Mouse (Mus musculus) embryonic facial prominence, embryonic 12.5 days (tissue): ENCODE results near the gene Tspan7. TPM values are rescaled to one million over a fixed set of nuclear protein-coding genes. Genes with fewer than 3 reads are reported as not detected.

Experiments used
- ATAC-seq: fragments of 200-750 bp; cut with Nextera tagmentation; 2 replicates; pipeline ENCODE4 v1.8.0; 2017; ENCODE audit not compliant: insufficient number of reproducible peaks, insufficient read depth, low FRiP score, low TSS enrichment
- H3K27ac ChIP-seq: fragments of 300-500 bp; sonication (generic); 2 replicates; pipeline ENCODE4 v1.5.1; 2016; ENCODE audit warnings: mild to moderate bottlenecking
- H3K27me3 ChIP-seq: fragments of 300-500 bp; sonication (generic); 2 replicates; pipeline ENCODE4 v1.6.1; 2016; ENCODE audit warnings: mild to moderate bottlenecking, moderate library complexity
- H3K36me3 ChIP-seq: fragments of 300-500 bp; sonication (generic); 2 replicates; pipeline ENCODE4 v1.6.1; 2016; ENCODE audit warnings: mild to moderate bottlenecking
- H3K4me1 ChIP-seq: fragments of 300-500 bp; sonication (generic); 2 replicates; pipeline ENCODE4 v1.6.1; 2016
- H3K4me2 ChIP-seq: fragments of 300-500 bp; sonication (generic); replicated peaks from 2 replicates; pipeline ENCODE4 v1.6.1; 2016; ENCODE audit warnings: mild to moderate bottlenecking, moderate library complexity
- H3K4me3 ChIP-seq: fragments of 300-500 bp; sonication (generic); 2 replicates; pipeline ENCODE4 v1.5.1; 2016; ENCODE audit warnings: mild to moderate bottlenecking
- H3K9ac ChIP-seq: fragments of 300-500 bp; sonication (generic); 2 replicates; pipeline ENCODE4 v1.6.1; 2016; ENCODE audit warnings: mild to moderate bottlenecking, moderate library complexity
- H3K9me3 ChIP-seq: fragments of 300-500 bp; sonication (generic); 2 replicates; pipeline ENCODE4 v1.6.1; 2016; ENCODE audit warnings: mild to moderate bottlenecking, moderate library complexity
- WGBS: fragments of 180-500 bp; shearing (Covaris S2); methylation state at CpG from one replicate; pipeline ENCODE4 v1.1.7; 2016; 5-methylcytosine and 5-hydroxymethylcytosine counted together
- polyA plus RNA-seq: library from polyadenylated mRNA; unstranded; fragments of >200 nt; fragmentation: Nextera tagmentation; extraction: Ambion mirVana; gene quantifications from 2 replicates; pipeline ENCODE4 v1.2.1, GENCODE M21; 2016

The Tspan7 gene
- polyA plus RNA-seq, 1 experiment from 2014 or later = 67.8 TPM

- no peaks in the 10 kb centered on the region for H3K9me3 ChIP-seq
- H3K36me3 ChIP-seq = no peaks in the 10 kb centered on the region
- ATAC-seq = no peak
- H3K4me3 ChIP-seq = no peak overlapping the region
- 54% methylated on average over 5 of the region's 5 CpGs for WGBS
- no peak overlapping the region for H3K27ac ChIP-seq
- H3K4me2 ChIP-seq = no peak overlapping the region
- no peak overlapping the region for H3K9ac ChIP-seq
- no peaks in the 10 kb centered on the region for H3K4me1 ChIP-seq
- no peaks in the 10 kb centered on the region for H3K27me3 ChIP-seq
These were observed 29.5 kb downstream of the Tspan7 start for GRCm38 (mm10) chrX:10514417-10514816.

- H3K4me2 ChIP-seq = no peak overlapping the region
- no peak overlapping the region for H3K9ac ChIP-seq
- 46% methylated on average over 3 of the region's 3 CpGs for WGBS
- no peaks in the 10 kb centered on the region for H3K9me3 ChIP-seq
- no peaks in the 10 kb centered on the region for H3K27me3 ChIP-seq
- no peak overlapping the region for H3K4me3 ChIP-seq
- no peaks in the 10 kb centered on the region for H3K4me1 ChIP-seq
- ATAC-seq = no peak
- H3K36me3 ChIP-seq = no peaks in the 10 kb centered on the region
- no peak overlapping the region for H3K27ac ChIP-seq
These were observed 30.0 kb downstream of the Tspan7 start for GRCm38 (mm10) chrX:10514971-10515370.

GRCm38 (mm10) chrX:10516448-10516847 lies 31.5 kb downstream of the Tspan7 start:
- H3K9ac ChIP-seq = no peak overlapping the region
- no peaks in the 10 kb centered on the region for H3K4me1 ChIP-seq
- ATAC-seq = no peak
- no peaks in the 10 kb centered on the region for H3K36me3 ChIP-seq
- 56% methylated on average over 7 of the region's 7 CpGs for WGBS
- no peaks in the 10 kb centered on the region for H3K27me3 ChIP-seq
- no peaks in the 10 kb centered on the region for H3K9me3 ChIP-seq
- H3K4me3 ChIP-seq = no peak overlapping the region
- H3K27ac ChIP-seq = no peak overlapping the region
- no peak overlapping the region for H3K4me2 ChIP-seq

GRCm38 (mm10) chrX:10516925-10517324 lies 32.0 kb downstream of the Tspan7 start:
- 79% methylated on average over 6 of the region's 6 CpGs for WGBS
- Histone ChIP-seq H3K9ac (no peak overlapping the region), H3K4me2 (no peak overlapping the region), H3K4me3 (no peak overlapping the region), H3K27ac (no peak overlapping the region; the same call in 1 of the 2 replicates), H3K9me3 (no peaks in the 10 kb centered on the region), H3K27me3 (no peaks in the 10 kb centered on the region), H3K4me1 (no peaks in the 10 kb centered on the region), H3K36me3 (no peaks in the 10 kb centered on the region)
- no peak for ATAC-seq

GRCm38 (mm10) chrX:10517756-10518155 lies 32.8 kb downstream of the Tspan7 start:
- Histone ChIP-seq H3K27ac (no peak overlapping the region), H3K9me3 (no peaks in the 10 kb centered on the region), H3K4me3 (no peak overlapping the region), H3K4me2 (no peak overlapping the region), H3K27me3 (no peaks in the 10 kb centered on the region), H3K9ac (no peak overlapping the region), H3K4me1 (no peaks in the 10 kb centered on the region), H3K36me3 (no peaks in the 10 kb centered on the region)
- ATAC-seq = no peak
- 60% methylated on average over 4 of the region's 4 CpGs for WGBS

- WGBS = 39% methylated on average over 5 of the region's 5 CpGs
- no peaks in the 10 kb centered on the region for H3K9me3 ChIP-seq
- H3K4me1 ChIP-seq = no peaks in the 10 kb centered on the region
- H3K9ac ChIP-seq = no peak overlapping the region
- H3K4me2 ChIP-seq = no peak overlapping the region
- H3K27me3 ChIP-seq = no peaks in the 10 kb centered on the region
- no peak for ATAC-seq
- no peaks in the 10 kb centered on the region for H3K36me3 ChIP-seq
- no peak overlapping the region for H3K4me3 ChIP-seq
- no peak overlapping the region for H3K27ac ChIP-seq
These were observed 33.6 kb downstream of the Tspan7 start for GRCm38 (mm10) chrX:10518510-10518909.

- no peak for ATAC-seq
- WGBS = 26% methylated on average over 2 of the region's 2 CpGs
- no peak overlapping the region for H3K9ac ChIP-seq
- no peak overlapping the region for H3K4me2 ChIP-seq
- no peak overlapping the region for H3K4me3 ChIP-seq
- no peaks in the 10 kb centered on the region for H3K9me3 ChIP-seq
- H3K36me3 ChIP-seq = no peaks in the 10 kb centered on the region
- no peak overlapping the region for H3K27ac ChIP-seq
- no peaks in the 10 kb centered on the region for H3K27me3 ChIP-seq
- H3K4me1 ChIP-seq = no peaks in the 10 kb centered on the region
These were observed 50.5 kb downstream of the Tspan7 start for GRCm38 (mm10) chrX:10535450-10535849.

- H3K4me3 ChIP-seq = no peak overlapping the region
- H3K4me2 ChIP-seq = no peak overlapping the region
- no peak overlapping the region for H3K9ac ChIP-seq
- no peak for ATAC-seq
- H3K27me3 ChIP-seq = no peaks in the 10 kb centered on the region
- WGBS = 70% methylated on average over 2 of the region's 2 CpGs
- no peaks in the 10 kb centered on the region for H3K9me3 ChIP-seq
- no peaks in the 10 kb centered on the region for H3K36me3 ChIP-seq
- H3K4me1 ChIP-seq = no peaks in the 10 kb centered on the region
- no peak overlapping the region for H3K27ac ChIP-seq
These were observed 54.1 kb downstream of the Tspan7 start for GRCm38 (mm10) chrX:10539009-10539408.

GRCm38 (mm10) chrX:10539482-10540166 lies 54.7 kb downstream of the Tspan7 start:
- Histone ChIP-seq H3K4me2 (no peak overlapping the region), H3K27ac (no peak overlapping the region), H3K4me3 (no peak overlapping the region), H3K9me3 (no peaks in the 10 kb centered on the region), H3K4me1 (no peaks in the 10 kb centered on the region), H3K36me3 (no peaks in the 10 kb centered on the region), H3K27me3 (no peaks in the 10 kb centered on the region), H3K9ac (no peak overlapping the region)
- ATAC-seq = no peak
- WGBS = 60% methylated on average over 6 of the region's 6 CpGs

GRCm38 (mm10) chrX:10546840-10547239 lies 61.9 kb downstream of the Tspan7 start:
- ATAC-seq = no peak
- Histone ChIP-seq H3K27ac (no peak overlapping the region), H3K36me3 (no peaks in the 10 kb centered on the region), H3K27me3 (no peaks in the 10 kb centered on the region), H3K9ac (no peak overlapping the region), H3K4me2 (no peak overlapping the region), H3K4me3 (no peak overlapping the region), H3K4me1 (no peaks in the 10 kb centered on the region), H3K9me3 (no peaks in the 10 kb centered on the region)
- WGBS = 88% methylated on average over 3 of the region's 3 CpGs

- 85% methylated on average over 3 of the region's 3 CpGs for WGBS
- Histone ChIP-seq H3K4me2 (no peak overlapping the region), H3K4me3 (no peak overlapping the region), H3K27ac (no peak overlapping the region), H3K9ac (no peak overlapping the region), H3K36me3 (no peaks in the 10 kb centered on the region), H3K4me1 (no peaks in the 10 kb centered on the region), H3K9me3 (no peaks in the 10 kb centered on the region), H3K27me3 (no peaks in the 10 kb centered on the region)
- no peak for ATAC-seq
These were observed 64.8 kb downstream of the Tspan7 start for GRCm38 (mm10) chrX:10549708-10550107.

GRCm38 (mm10) chrX:10556899-10557298 lies 71.9 kb downstream of the Tspan7 start:
- Histone ChIP-seq H3K4me1 (no peaks in the 10 kb centered on the region), H3K36me3 (no peaks in the 10 kb centered on the region), H3K9me3 (no peaks in the 10 kb centered on the region), H3K27me3 (no peaks in the 10 kb centered on the region), H3K9ac (no peak overlapping the region), H3K4me3 (no peak overlapping the region), H3K27ac (no peak overlapping the region), H3K4me2 (no peak overlapping the region)
- no peak for ATAC-seq
- WGBS = 80% methylated on average over 3 of the region's 3 CpGs
